Mouse (Mus musculus) neural tube, postnatal 0 days (tissue): ENCODE results near the gene Plgrkt. TPM values are rescaled to one million over a fixed set of nuclear protein-coding genes. Genes with fewer than 3 reads are reported as not detected.

Source experiments
- polyA plus RNA-seq: library from polyadenylated mRNA; unstranded; fragments of >200 nt; fragmentation: Nextera tagmentation; extraction: Ambion mirVana; gene quantifications from 2 replicates; pipeline ENCODE4 v1.2.1, GENCODE M21; 2015

Gene Plgrkt
- polyA plus RNA-seq, result 68.9 and 69.0 TPM in 2 replicates

GRCm38 (mm10) chr19:29366969-29367622, at the start of gene Plgrkt, which contains the start of gene Cd274:
Plgrkt (minus strand) TSS chr19:29367390.
Cd274 (plus strand) TSS chr19:29367455.

GRCm38 (mm10) chr19:29410619-29411018, 43.4 kb upstream of the Plgrkt start, which contains the start of gene Pdcd1lg2:
Pdcd1lg2 (plus strand) TSS chr19:29410919.

GRCm38 (mm10) chr19:29334068-29334745, 33.0 kb downstream of the Plgrkt start, which contains the start of gene Rln1:
Rln1 (minus strand) TSS chr19:29334670.

GRCm38 (mm10) chr19:29325053-29325851, 41.9 kb downstream of the Plgrkt start, which contains the start of gene Insl6:
Insl6 (minus strand) TSS chr19:29325356.

Other genes with a start within 250 kb of the Plgrkt start
- gene Jak2, start 115.6 kb downstream of the Plgrkt start, polyA plus RNA-seq, result 10.4 and 10.6 TPM in 2 replicates
- gene Insl6, start 42.0 kb downstream of the Plgrkt start, polyA plus RNA-seq, result 1.2 and 1.9 TPM in 2 replicates
- gene Rln1, start 32.7 kb downstream of the Plgrkt start, polyA plus RNA-seq, result 5.1 and 6.3 TPM in 2 replicates
- gene Cd274, start 65 bp upstream of the Plgrkt start, polyA plus RNA-seq, result 0.57 and 0.61 TPM in 2 replicates
- 0.14 and 0.15 TPM in 2 replicates for gene Pdcd1lg2, start 43.5 kb upstream of the Plgrkt start, polyA plus RNA-seq
- gene Ric1, start 154.9 kb upstream of the Plgrkt start, polyA plus RNA-seq, result 13.5 TPM in 2 replicates